13 mouse cellular contexts compared by ENCODE assay signal in genomic region chr12:112940710-112941109, GRCm38 (mm10). TPM values are rescaled to one million over a fixed set of nuclear protein-coding genes. Genes with fewer than 3 reads are reported as not detected.
A peak's percentile ranks its signal among the peaks of the same experiment; 100 is the strongest.
DNase-seq lines count a peak whose midpoint lies in the region; ATAC-seq lines count a peak whose summit lies in the region.
"Had no signal": no experiment of that assay in that cellular context is flagged by ENCODE, and none has a peak within 500 bp of the region (broad histone marks: within the 10 kb centered on the region; RNA-seq: fewer than 3 reads in every experiment).

No protein-coding gene starts in this region.

- no peak for DNase-seq in heart, adult 8-10 months (ENCODE audit: low spot score)
- DNase-seq in intestine, embryonic 14.5 days (ENCODE audit: low spot score), result no peak
- DNase-seq in thymus, adult 18-20 months, result no peak
- no peak for DNase-seq in kidney, adult 9 months
- DNase-seq: heart, adult 2 months; right cerebral cortex, adult 18-20 months had no signal

- H3K4me1 ChIP-seq in heart, embryonic 14.5 days (ENCODE audit: control insufficient read depth in 2 of 2, insufficient read depth in 2 of 2, low read length in 2 of 2), result peaks cover 10 to 17% of the 10 kb centered on the region in 2 experiments; a peak in 3 of 4 replicates
- H3K4me1 ChIP-seq in midbrain, embryonic 12.5 days, result peaks cover 36% of the 10 kb centered on the region
- H3K4me1 ChIP-seq in midbrain, embryonic 16.5 days (ENCODE audit: control insufficient read depth, insufficient read depth, low read length), result peaks cover 9% of the 10 kb centered on the region
- H3K4me1 ChIP-seq in intestine, embryonic 14.5 days (replicated peaks; ENCODE audit: control insufficient read depth, insufficient read depth, low read length), result peaks cover 13% of the 10 kb centered on the region
- peaks cover 15% of the 10 kb centered on the region; the same call in 1 of the 2 replicates for H3K4me1 ChIP-seq in neural tube, embryonic 14.5 days (ENCODE audit: control insufficient read depth, insufficient read depth, low read length)

- H3K4me2 ChIP-seq in heart, embryonic 14.5 days (ENCODE audit: low read length), result 0 out of 2 replicates have a peak overlapping the region, but pooled peaks have one; percentile 90
- H3K4me2 ChIP-seq in midbrain, embryonic 12.5 days (replicated peaks), result 0 out of 2 replicates have a peak overlapping the region, but pooled peaks have one; percentile 69
- no peak overlapping the region for H3K4me2 ChIP-seq in midbrain, embryonic 16.5 days (ENCODE audit: low read length)
- H3K4me2 ChIP-seq in intestine, embryonic 14.5 days (ENCODE audit: low read length), result peak overlapping the region; percentile 75; the same call in 1 of the 2 replicates
- H3K4me2 ChIP-seq in neural tube, embryonic 14.5 days (ENCODE audit: low read depth, low read length), result 0 out of 2 replicates have a peak overlapping the region, but pooled peaks have one; percentile 56

- no peaks in the 10 kb centered on the region for H3K36me3 ChIP-seq in heart, embryonic 14.5 days (ENCODE audit: control insufficient read depth, insufficient read depth, low read length)
- no peaks in the 10 kb centered on the region for H3K36me3 ChIP-seq in midbrain, embryonic 12.5 days
- H3K36me3 ChIP-seq in midbrain, embryonic 16.5 days (ENCODE audit: control insufficient read depth, insufficient read depth, low read length), result no peaks in the 10 kb centered on the region
- no peaks in the 10 kb centered on the region for H3K36me3 ChIP-seq in intestine, embryonic 14.5 days (ENCODE audit: control insufficient read depth, insufficient read depth, low read length)
- no peaks in the 10 kb centered on the region for H3K36me3 ChIP-seq in neural tube, embryonic 14.5 days (ENCODE audit: control insufficient read depth, insufficient read depth, low read length)
- H3K36me3 ChIP-seq: embryonic facial prominence, embryonic 12.5 days; liver, embryonic 12.5 days had no signal

- no peak overlapping the region for H3K4me3 ChIP-seq in heart, embryonic 14.5 days (ENCODE audit: control insufficient read depth in 1 of 2, insufficient read depth in 1 of 2, low read depth in 1 of 2, low read length in 2 of 2)
- 0 out of 2 replicates have a peak overlapping the region, but pooled peaks have one; percentile 65 for H3K4me3 ChIP-seq in midbrain, embryonic 12.5 days
- no peak overlapping the region for H3K4me3 ChIP-seq in midbrain, embryonic 16.5 days (ENCODE audit: low read depth, low read length)
- no peak overlapping the region for H3K4me3 ChIP-seq in intestine, embryonic 14.5 days (ENCODE audit: low read depth, low read length)
- H3K4me3 ChIP-seq in neural tube, embryonic 14.5 days (ENCODE audit: low read depth, low read length), result no peak overlapping the region

- 82% methylated on average over 9 of the region's 9 CpGs for WGBS in heart, embryonic 14.5 days
- 84% methylated on average over 9 of the region's 9 CpGs for WGBS in midbrain, embryonic 12.5 days
- 78% methylated on average over 9 of the region's 9 CpGs for WGBS in midbrain, embryonic 16.5 days
- WGBS in intestine, embryonic 14.5 days, result 79% methylated on average over 9 of the region's 9 CpGs
- 77% methylated on average over 9 of the region's 9 CpGs for WGBS in neural tube, embryonic 14.5 days

- no peak overlapping the region for H3K27ac ChIP-seq in heart, embryonic 14.5 days (replicated peaks in 1 of 2; ENCODE audit: control insufficient read depth in 1 of 2, insufficient read depth in 1 of 2, low read depth in 2 of 2, low read length in 2 of 2)
- H3K27ac ChIP-seq in midbrain, embryonic 12.5 days (replicated peaks), result no peak overlapping the region
- no peak overlapping the region for H3K27ac ChIP-seq in midbrain, embryonic 16.5 days (ENCODE audit: low read length)
- no peak overlapping the region for H3K27ac ChIP-seq in intestine, embryonic 14.5 days (ENCODE audit: low read depth)
- H3K27ac ChIP-seq in neural tube, embryonic 14.5 days (ENCODE audit: low read depth, low read length), result no peak overlapping the region
- H3K27ac ChIP-seq: embryonic facial prominence, embryonic 12.5 days; liver, embryonic 12.5 days had no signal

- ATAC-seq in heart, embryonic 14.5 days (ENCODE audit: insufficient number of reproducible peaks, insufficient read depth, low FRiP score, low read depth), result no peak
- no peak for ATAC-seq in midbrain, embryonic 12.5 days (ENCODE audit: low FRiP score, low read depth)
- no peak for ATAC-seq in midbrain, embryonic 16.5 days
- no peak for ATAC-seq in intestine, embryonic 14.5 days (replicated peaks; ENCODE audit: low FRiP score, low TSS enrichment, low read depth)
- no peak for ATAC-seq in neural tube, embryonic 14.5 days (ENCODE audit: low read depth)
- ATAC-seq: inflammation-experienced regulatory T-cells, adult 6 months; liver, embryonic 12.5 days had no signal

- 0 out of 2 replicates have a peak, but pooled peaks cover 3% of the 10 kb centered on the region for H3K27me3 ChIP-seq in heart, embryonic 14.5 days (ENCODE audit: control insufficient read depth, insufficient read depth, low read length)
- H3K27me3 ChIP-seq in midbrain, embryonic 12.5 days, result peaks cover 22% of the 10 kb centered on the region
- H3K27me3 ChIP-seq in midbrain, embryonic 16.5 days (ENCODE audit: control insufficient read depth, insufficient read depth, low read depth, low read length), result no peaks in the 10 kb centered on the region
- no peaks in the 10 kb centered on the region for H3K27me3 ChIP-seq in intestine, embryonic 14.5 days (replicated peaks; ENCODE audit: control insufficient read depth, insufficient read depth, low read length)
- no peaks in the 10 kb centered on the region for H3K27me3 ChIP-seq in neural tube, embryonic 14.5 days (ENCODE audit: control insufficient read depth, insufficient read depth, low read length)
- H3K27me3 ChIP-seq: embryonic facial prominence, embryonic 12.5 days had no signal

- no peak overlapping the region for H3K9ac ChIP-seq in heart, embryonic 14.5 days (ENCODE audit: low read length)
- no peak overlapping the region for H3K9ac ChIP-seq in midbrain, embryonic 12.5 days (replicated peaks)
- H3K9ac ChIP-seq in midbrain, embryonic 16.5 days (ENCODE audit: low read depth, low read length), result no peak overlapping the region
- H3K9ac ChIP-seq in intestine, embryonic 14.5 days (ENCODE audit: low read length), result no peak overlapping the region
- H3K9ac ChIP-seq in neural tube, embryonic 14.5 days (replicated peaks; ENCODE audit: low read depth, low read length), result no peak overlapping the region

- H3K9me3 ChIP-seq in heart, embryonic 14.5 days (ENCODE audit: control insufficient read depth, low read length), result no peaks in the 10 kb centered on the region
- no peaks in the 10 kb centered on the region for H3K9me3 ChIP-seq in midbrain, embryonic 12.5 days
- H3K9me3 ChIP-seq in midbrain, embryonic 16.5 days (replicated peaks; ENCODE audit: control insufficient read depth, low read length, poor library complexity, severe bottlenecking), result no peaks in the 10 kb centered on the region
- no peaks in the 10 kb centered on the region for H3K9me3 ChIP-seq in intestine, embryonic 14.5 days (ENCODE audit: control insufficient read depth, low read length)
- no peaks in the 10 kb centered on the region for H3K9me3 ChIP-seq in neural tube, embryonic 14.5 days (ENCODE audit: control insufficient read depth, low read length)
- H3K9me3 ChIP-seq: embryonic facial prominence, embryonic 12.5 days; liver, embryonic 12.5 days had no signal

RNA-seq across cellular contexts. Expression of gene Nudt14, which starts 1.2 kb away (rescaled TPM):
- 44.2 and 53.9 TPM in 2 replicates for polyA plus RNA-seq in heart, embryonic 14.5 days (2014; fragmentation: Nextera tagmentation; extraction: Ambion mirVana)
- 10 to 100 TPM in 1 of 4 experiments, 1 to 10 TPM in 3; 7.0 to 11.7 (median 8.5) TPM for total RNA-seq in heart, adult 8-10 months (2022)
- 52.9 and 56.6 TPM in 2 replicates for polyA plus RNA-seq in midbrain, embryonic 12.5 days (2016; fragmentation: Nextera tagmentation; extraction: Ambion mirVana)
- 48.0 and 53.1 TPM in 2 replicates for polyA plus RNA-seq in midbrain, embryonic 16.5 days (2015; fragmentation: Nextera tagmentation; extraction: Ambion mirVana)
- 102 and 105 TPM in 2 replicates for polyA plus RNA-seq in intestine, embryonic 14.5 days (2014; fragmentation: Nextera tagmentation; extraction: Ambion mirVana)
- polyA plus RNA-seq in neural tube, embryonic 14.5 days (2014; fragmentation: Nextera tagmentation; extraction: Ambion mirVana), result 57.1 and 64.1 TPM in 2 replicates

RNA-seq across cellular contexts. Expression of gene Jag2, which starts 11.1 kb away (rescaled TPM):
- polyA plus RNA-seq in heart, embryonic 14.5 days (2014; fragmentation: Nextera tagmentation; extraction: Ambion mirVana), result 3.4 and 4.7 TPM in 2 replicates
- total RNA-seq in heart, adult 8-10 months (2022), result 10 to 100 TPM; 25.1 to 30.4 (median 29.8) TPM
- polyA plus RNA-seq in midbrain, embryonic 12.5 days (2016; fragmentation: Nextera tagmentation; extraction: Ambion mirVana), result 5.8 and 7.5 TPM in 2 replicates
- 10.4 and 14.8 TPM in 2 replicates for polyA plus RNA-seq in midbrain, embryonic 16.5 days (2015; fragmentation: Nextera tagmentation; extraction: Ambion mirVana)
- polyA plus RNA-seq in intestine, embryonic 14.5 days (2014; fragmentation: Nextera tagmentation; extraction: Ambion mirVana), result 4.1 and 4.4 TPM in 2 replicates
- polyA plus RNA-seq in neural tube, embryonic 14.5 days (2014; fragmentation: Nextera tagmentation; extraction: Ambion mirVana), result 14.0 and 17.2 TPM in 2 replicates

RNA-seq across cellular contexts. Expression of gene Btbd6, which starts 35.6 kb away (rescaled TPM):
- polyA plus RNA-seq in heart, embryonic 14.5 days (2014; fragmentation: Nextera tagmentation; extraction: Ambion mirVana), result 19.4 and 25.9 TPM in 2 replicates
- total RNA-seq in heart, adult 8-10 months (2022), result 10 to 100 TPM; 21.6 to 29.6 (median 26.3) TPM
- 26.8 and 28.6 TPM in 2 replicates for polyA plus RNA-seq in midbrain, embryonic 12.5 days (2016; fragmentation: Nextera tagmentation; extraction: Ambion mirVana)
- 55.5 and 58.8 TPM in 2 replicates for polyA plus RNA-seq in midbrain, embryonic 16.5 days (2015; fragmentation: Nextera tagmentation; extraction: Ambion mirVana)
- polyA plus RNA-seq in intestine, embryonic 14.5 days (2014; fragmentation: Nextera tagmentation; extraction: Ambion mirVana), result 21.7 and 23.2 TPM in 2 replicates
- polyA plus RNA-seq in neural tube, embryonic 14.5 days (2014; fragmentation: Nextera tagmentation; extraction: Ambion mirVana), result 48.1 and 55.5 TPM in 2 replicates

RNA-seq across cellular contexts. Expression of gene Brf1, which starts 59.8 kb away (rescaled TPM):
- polyA plus RNA-seq in heart, embryonic 14.5 days (2014; fragmentation: Nextera tagmentation; extraction: Ambion mirVana), result 40.5 and 42.5 TPM in 2 replicates
- total RNA-seq in heart, adult 8-10 months (2022), result 10 to 100 TPM; 22.9 to 28.1 (median 24.6) TPM
- polyA plus RNA-seq in midbrain, embryonic 12.5 days (2016; fragmentation: Nextera tagmentation; extraction: Ambion mirVana), result 75.9 and 76.2 TPM in 2 replicates
- polyA plus RNA-seq in midbrain, embryonic 16.5 days (2015; fragmentation: Nextera tagmentation; extraction: Ambion mirVana), result 44.2 and 46.5 TPM in 2 replicates
- 53.8 and 55.8 TPM in 2 replicates for polyA plus RNA-seq in intestine, embryonic 14.5 days (2014; fragmentation: Nextera tagmentation; extraction: Ambion mirVana)
- polyA plus RNA-seq in neural tube, embryonic 14.5 days (2014; fragmentation: Nextera tagmentation; extraction: Ambion mirVana), result 52.1 and 53.8 TPM in 2 replicates
